Mouse (Mus musculus): ENCODE results near the gene Eif4g1.

Gene Eif4g1

DNA sequence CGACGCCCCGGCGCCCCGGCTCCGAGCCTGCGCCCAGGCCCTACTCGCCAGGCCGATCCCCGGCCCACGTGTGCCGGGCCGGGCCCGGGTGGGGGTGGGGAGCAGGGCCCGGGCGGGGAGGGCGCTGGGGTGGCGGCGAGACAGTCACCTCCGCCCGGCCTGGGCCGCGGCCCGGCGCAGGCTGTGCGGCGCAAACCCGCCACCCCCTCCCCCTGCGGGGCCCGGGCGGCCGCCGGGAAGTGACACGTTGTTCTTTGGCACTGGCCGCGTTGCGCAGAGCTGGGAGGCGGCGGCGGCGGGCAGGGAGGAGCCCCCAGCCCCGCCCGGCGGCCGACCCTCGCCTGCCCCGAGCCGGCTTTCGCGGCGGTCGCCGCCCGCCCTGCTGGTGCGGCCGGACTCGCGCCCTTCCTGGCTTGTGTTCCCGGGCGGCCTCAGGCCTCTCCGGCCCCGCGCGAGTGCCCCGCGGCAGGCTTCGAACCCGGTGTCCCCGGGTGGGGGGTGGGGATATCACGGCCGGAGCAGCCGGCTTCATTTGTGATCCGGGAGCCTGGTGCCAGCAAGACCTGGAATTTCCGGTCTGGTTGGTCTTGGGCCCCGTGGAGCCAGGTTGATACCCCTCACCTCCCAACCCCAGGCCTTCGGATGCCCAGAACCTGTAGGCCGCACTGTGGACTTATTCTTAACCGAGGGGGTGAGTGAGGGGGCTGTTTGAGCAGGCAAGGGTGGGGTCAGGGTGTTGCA is 5.0 kb downstream of the Eif4g1 start:
- peak; percentile 74 for DNase-seq

DNA sequence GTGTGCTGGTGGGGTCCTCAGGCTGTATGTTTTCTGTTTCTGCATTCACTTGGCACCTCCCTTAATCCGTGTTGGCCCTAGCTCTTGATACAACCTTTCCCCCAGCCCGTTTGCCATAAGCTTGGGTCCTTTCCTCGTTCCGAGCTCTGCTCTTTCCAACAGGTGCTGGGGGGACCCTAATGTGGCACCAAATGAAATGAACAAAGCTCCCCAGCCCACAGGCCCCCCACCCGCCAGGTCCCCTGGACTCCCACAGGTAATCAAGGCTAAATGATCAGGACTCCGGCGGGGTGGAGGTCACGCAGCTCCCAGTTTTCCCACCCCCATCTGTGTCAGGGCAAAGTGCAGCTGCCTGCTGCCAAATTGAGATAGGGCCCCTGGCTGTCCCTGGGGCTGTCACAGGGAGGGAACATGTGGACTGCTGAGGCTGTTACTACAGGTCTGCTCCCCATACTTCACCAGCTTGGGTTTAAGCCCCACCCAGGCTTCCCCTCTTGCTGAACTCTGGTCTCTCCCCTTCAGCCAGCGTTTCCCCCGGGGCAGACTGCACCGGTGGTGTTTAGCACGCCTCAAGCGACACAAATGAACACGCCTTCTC is 5.7 kb downstream of the Eif4g1 start:
- no peak for DNase-seq

DNA sequence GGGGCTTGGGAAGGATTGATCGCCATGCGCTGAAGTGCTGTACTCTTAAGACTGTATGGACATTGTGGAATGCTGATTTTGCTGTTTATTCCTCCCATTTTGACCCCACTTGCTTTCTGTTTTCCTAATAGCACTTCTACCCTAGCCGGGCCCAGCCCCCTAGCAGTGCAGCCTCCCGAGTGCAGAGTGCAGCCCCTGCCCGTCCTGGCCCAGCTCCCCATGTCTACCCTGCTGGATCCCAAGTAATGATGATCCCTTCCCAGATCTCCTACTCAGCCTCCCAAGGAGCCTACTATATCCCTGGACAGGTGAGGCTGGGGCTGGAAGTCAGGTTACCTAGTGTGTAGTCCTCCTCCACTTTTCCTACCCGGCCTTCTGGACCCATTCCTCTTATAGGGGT is 7.1 kb downstream of the Eif4g1 start:
- no peak for DNase-seq

DNA sequence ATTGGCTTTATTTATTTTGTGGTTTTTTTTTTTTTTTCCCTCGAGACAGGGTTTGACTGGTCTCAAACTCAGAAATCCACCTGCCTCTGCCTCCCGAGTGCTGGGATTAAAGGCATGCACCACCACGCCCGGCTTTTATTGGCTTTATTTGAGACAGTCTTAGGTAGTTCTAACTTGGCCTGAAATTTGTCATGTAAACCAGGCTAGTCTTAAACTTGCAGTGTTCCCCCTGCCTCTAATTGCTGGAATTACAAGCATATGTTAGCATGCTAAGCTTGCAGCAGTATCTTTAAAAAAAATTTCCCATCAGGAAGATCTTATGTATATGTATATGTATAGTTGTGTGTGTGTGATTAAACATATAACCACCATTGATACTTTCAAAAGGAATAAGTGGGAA is 8.6 kb downstream of the Eif4g1 start:
- no peak for DNase-seq

DNA sequence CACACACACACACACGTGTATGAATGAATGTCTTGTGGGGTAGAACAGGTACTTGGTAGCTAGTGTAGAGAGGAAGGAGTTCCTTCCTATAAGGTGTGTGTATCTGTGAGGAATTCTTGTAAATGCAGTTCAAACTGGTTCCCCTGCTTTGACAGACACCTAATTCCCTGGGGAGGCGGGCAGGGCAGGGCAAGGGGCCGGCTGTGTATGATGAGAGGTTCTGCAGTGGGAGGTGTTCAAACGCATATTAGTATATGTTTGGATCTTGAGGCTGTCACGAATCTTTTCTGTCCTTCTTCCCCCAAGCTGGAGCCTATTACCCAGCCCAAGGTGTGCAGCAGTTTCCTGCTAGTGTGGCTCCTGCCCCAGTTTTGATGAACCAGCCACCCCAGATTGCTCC is 9.3 kb downstream of the Eif4g1 start:
- DNase-seq = no peak

DNA sequence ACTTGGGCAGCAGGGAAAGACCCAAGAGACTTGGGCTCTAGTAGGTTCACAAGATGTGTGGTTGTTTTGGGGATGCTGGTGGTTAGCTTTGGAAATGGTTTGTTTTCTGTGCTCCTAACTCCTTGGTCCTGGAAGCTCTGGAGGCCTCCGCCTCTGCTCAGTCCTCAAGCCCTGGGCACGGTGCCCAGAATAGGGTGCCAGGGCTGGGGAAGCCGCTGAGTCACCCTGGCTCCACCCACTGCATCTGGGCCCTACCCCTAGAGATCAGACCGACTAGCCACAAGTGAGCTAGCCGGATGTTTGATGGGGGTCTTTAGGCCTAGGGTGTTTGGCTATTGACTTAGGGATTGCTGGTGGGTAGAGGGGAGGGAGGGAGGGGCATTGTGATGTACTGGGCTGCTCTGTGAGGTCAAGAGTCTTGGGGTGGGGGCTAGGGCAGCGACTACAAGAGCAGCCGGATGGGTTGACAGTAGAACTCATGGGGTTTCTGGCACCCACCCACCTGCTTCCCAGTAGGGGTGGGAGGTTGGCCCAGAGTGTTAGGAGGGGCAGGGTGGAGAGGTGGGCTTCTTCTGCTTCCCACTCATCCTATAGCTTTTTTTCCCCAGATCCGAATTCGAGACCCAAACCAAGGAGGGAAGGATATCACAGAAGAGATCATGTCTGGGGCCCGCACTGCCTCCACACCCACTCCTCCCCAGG is 10.0 kb downstream of the Eif4g1 start:
- peak; percentile 89 for DNase-seq

DNA sequence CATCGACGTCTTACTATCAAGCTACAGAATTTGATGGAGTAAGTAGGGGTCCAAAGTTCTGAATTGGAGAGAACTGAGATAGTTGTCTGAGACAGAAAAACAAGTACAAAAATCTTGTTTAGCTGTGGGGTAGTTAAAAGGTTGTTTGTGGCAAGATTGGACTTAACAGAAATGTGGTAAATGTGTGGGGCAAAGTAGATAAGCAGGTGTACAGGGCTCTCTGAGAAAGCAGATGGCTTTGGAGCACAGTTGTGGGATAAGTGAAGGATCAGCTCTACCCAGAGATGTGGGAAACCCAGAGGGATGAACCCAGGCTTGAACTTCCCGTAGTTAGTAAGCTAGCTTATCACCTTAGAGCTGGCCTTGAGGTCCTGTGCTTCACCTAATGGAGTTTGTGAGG is 22.7 kb downstream of the Eif4g1 start:
- no peak for DNase-seq

DNA sequence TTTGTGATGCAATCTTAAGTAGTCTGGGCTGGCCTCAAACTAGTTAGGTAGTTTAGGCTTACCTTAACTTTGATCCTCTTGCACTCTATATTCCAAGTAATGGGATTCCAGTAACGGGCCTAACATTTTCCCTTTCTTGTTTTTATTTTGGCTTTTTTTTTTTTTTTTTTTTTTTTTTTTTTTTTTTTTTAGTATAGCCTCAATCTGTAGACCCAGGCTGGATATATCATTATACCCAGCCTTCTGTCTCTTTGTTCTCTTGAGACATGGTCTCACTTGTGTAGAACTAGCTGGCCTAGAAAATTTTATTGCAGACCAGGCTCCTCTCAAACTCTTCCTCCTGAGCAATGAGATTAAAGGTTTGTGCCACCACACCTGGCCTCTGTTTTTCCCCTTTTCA is 23.5 kb downstream of the Eif4g1 start:
- no peak for DNase-seq

DNA sequence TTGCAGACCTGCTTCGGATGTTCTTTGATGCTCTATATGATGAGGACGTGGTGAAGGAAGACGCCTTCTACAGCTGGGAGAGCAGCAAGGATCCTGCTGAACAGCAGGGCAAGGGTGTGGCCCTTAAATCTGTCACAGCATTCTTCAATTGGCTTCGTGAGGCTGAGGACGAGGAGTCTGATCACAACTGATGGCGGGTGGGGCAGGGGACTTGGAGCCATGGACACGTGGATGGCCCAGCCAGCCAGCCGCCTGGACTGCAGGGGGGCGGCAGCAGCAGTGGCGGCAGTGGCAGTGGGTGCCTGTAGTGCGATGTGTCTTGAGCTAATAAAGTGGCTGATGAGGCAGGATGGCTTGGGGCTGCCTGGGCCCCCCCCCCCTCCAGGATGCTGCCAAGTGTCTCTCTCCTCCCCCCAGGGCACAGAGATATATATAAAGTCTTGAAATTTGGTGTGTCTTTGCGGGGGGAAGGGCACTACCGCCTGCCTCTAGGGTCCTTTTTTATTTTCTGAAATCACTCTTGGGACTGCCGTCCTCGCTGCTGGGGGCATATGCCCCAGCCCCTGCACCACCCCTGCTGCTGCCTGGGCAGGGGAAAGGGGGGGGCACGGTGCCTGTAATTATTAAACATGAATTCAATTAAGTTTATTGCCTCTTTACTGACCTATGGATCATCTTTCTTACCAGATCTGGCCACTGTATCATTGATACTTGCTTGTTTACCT is 24.3 kb downstream of the Eif4g1 start:
- no peak for DNase-seq

DNA sequence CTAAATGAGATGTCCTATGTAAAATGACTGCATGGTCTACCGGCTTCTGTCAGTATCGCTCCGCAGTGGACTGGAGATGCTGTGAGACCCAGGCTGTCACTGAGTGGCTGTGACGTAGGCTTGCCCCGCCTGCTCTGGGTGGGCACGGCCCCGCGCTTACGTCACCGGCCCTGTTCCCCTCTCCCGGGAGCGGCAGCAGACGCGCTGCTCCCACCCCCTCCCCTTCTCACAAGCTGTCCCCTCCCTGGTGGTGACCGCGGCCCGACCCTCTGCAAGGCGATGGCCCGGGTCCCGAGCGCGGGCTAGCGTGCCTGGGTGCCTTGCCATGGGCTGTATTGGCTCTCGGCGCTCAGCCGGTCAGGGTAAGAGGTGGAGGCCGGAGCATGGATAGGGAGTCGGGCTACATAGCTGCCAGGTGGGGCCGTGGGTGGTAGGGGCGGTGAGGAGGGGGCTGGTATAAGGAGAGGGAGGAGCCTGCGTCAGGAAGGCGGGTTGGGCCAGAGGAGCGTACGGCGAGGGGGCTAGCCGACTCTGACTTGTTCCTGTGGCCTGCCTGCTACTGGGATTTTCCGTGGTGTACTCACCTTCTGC is 25.1 kb downstream of the Eif4g1 start, which contains the start of gene Fam131a:
Gene Fam131a, plus strand, starts transcription at position 131 of the 591 bp plus-strand sequence.
- peak; percentile 92 for DNase-seq

DNA sequence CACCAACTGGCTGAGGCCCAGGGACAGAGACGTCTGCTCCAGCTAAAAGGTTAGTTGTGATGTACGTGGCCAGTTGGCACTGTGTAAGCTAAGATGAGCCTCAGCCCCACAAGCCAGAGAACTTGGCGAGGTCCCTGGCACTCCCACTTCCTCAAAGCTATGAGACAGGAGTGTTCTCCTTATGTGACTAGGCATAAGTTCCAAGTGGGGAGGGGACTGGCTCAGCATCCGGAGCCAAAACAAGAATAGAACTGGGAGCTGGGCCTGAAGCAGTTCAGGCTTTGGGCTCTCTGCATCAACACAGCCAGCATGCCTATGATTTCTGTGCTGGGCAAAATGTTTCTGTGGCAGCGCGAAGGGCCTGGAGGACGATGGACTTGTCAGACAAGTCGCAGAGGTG is 26.7 kb downstream of the Eif4g1 start:
- peak; percentile 35 for DNase-seq

DNA sequence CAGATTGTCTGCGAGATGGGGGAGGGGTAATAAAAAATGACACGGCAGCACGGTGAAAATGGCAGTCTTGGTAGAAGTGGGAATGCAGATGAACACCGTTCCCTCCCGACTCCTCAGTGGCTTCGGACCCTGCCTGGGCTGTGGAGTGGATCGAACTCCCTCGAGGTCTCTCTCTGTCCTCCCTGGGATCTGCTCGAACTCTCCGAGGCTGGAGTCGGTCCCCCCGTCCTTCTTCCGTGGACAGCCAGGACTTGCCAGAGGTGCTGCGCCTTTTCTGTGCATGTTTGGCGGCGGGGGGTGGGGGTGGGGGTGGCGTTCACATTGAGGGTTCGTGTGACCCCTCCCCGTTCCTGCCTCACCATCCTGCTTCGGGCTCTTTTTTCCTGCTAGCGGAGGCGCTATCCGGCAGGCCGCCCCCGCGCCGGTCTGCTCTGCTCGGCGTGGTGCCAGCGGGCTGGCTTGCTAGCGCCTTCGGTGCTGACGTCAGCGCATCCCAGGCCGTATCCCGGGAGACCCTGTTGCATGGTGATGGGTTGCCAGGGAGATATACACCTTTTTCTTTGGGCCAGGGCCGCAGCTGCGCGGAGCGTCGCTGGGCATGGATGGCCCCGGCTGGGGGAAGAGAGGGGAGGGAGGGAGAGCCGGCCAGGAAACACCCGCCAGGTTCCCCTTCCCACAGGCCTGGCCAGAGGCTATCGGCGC is 27.7 kb downstream of the Eif4g1 start:
- peak; percentile 70 for DNase-seq

DNA sequence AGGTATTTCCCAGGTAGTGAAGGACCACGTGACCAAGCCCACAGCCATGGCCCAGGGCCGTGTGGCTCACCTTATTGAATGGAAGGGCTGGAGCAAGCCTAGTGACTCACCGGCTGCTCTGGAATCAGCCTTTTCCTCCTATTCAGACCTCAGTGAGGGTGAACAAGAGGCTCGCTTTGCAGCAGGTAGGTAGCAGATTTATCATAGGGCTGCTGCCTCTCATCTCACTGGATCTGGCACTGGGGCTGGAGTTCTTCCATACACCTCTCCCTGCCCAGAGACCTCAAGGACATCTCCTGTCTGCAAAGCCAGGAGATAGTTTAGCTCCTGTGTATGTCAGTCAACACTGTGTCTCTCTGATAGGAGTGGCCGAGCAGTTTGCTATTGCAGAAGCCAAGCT is 31.2 kb downstream of the Eif4g1 start:
- no peak for DNase-seq

DNA sequence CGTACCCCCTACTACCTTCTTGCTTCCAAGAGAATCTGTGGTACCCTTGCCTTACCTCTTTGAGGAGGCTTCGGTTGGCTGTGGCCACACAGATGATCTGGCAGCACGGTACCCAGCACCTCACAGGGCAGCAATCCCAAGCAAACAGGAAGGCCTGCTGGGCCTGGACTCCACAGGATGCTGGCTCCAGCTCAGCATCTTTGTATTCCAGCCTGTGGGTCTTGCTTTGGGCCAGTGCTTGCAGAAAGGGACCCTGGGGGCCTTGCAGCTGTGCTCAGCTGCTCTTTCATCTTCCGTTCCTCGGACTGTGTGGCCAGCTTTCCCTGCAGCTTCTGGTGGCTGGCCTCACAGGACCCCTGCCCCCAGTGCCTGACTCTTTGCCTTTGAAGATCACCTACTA is 31.9 kb downstream of the Eif4g1 start:
- DNase-seq = no peak

DNA sequence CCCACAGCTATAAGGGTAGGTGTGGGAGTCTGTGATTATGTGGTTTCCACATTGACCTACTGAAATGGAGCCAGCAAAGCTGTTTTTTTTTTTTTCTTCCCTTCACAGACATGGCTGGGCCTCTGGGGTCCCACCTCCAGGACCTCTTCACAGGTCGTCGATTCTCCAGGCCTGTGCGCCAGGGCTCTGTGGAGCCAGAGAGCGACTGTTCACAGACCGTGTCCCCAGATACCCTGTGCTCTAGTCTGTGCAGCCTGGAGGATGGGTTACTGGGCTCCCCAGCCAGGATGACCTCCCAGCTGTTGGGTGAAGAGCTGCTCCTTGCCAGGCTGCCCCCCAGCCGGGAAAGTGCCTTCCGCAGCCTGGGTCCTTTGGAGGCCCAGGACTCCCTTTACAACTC is 33.2 kb downstream of the Eif4g1 start:
- no peak for DNase-seq

DNA sequence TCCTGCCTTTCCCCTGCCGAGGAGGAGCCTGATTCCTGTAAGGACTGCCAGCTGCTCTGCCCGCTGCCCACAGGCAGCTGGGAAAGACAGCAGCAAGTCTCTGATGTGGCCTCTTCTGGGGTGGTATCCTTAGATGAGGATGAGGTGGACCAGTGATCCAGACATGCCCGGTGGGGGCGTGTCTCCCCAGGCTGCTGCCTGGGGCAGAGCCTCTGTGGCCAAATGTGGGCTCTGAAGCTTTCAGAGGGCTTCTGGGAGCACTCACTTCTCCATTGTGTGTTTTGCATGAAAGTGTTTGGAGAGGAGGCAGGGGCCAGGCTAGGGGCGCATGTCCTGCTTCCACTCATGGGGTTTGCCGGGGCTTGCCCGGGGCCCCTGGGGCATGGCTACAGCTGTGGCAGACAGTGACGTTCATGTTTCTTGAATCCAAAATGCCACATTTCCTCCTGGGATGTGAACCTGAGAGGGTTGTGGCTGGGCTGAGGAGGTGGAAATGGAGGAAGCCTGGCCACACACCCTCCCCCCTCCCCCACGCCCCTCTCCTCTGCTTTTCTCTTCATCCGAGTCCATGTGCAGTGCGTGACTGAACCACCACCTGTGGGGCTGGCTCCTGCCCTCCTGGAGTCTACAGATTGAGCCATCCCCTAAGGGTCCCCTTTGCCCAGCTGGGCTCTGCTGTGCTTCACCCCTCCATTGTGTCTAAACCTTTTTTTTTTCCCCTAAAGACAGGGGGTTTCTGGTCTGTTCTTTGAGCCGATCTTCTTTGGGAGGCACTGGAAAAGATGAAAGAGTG is 33.8 kb downstream of the Eif4g1 start:
- DNase-seq = no peak

DNA sequence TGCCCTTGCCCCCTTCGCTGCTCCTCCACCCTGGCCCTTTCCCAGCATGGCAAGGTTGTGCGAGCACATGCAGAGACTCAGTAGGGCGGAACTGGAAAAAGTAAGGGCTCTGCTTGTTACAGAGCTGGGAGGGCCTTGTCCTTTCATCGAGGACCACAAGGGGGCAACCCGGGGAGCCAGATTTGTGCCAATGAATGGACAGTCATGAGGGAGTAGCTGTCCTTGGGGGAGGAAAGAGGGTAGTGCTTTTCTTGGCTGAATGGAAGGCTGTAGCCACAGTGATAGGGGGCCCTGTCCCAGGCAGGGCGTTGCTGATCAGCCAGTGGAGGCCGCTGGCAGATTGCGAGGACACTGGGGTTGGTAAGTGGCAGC is 34.4 kb downstream of the Eif4g1 start:
- peak; percentile 72 for DNase-seq

DNA sequence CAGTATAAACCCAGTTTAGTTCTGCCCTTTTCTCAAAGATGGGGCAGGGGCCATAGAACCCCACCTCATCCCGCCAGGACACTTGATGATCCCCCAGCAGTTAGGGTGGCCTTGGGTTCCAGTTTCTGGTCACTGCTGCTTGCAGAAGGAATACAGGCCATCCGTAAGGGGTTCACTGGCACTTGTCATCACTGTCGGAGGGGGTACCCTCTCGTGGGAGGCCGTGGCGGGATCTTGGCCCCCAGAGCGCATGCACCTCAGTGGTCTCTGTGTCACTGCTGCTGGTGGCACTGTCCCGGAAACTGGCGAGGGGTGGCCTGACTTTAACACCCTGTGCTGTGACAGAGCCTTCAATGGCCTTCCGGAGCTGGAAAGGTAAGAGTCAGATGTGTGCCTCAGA is 35.0 kb downstream of the Eif4g1 start:
- DNase-seq = no peak

DNA sequence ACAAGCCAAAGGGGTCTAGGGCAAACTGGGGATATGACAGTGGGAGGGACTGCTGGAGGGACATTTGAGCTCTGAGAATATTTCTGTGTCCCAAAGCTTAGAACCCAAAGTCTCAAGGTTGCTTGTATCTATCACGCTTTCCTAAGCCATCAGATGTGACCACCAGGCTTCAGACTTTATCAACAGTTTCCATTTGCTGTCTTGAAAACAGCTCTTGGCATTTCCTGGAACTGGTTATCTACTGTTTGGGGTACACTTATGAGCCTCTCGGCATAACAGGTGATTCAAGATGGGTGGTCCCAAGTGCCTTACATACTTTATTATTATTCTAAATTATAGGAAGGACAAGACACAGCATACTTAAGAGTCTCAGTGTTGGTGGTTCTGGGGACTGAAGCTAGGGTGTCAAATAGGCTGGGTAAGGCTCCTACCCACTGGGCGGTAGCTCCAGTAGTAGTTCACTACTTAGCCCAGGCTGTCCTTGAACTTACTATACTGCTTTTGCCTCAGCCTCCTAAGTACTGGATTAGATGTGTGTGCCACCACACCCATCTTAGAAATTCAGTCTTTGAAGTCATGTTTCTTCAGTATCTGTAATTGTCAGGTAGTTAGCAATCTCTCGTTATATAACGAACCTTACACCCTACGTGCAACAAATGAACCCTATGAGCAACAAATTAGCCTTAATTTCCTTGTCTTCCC is 35.7 kb downstream of the Eif4g1 start:
- DNase-seq = no peak

DNA sequence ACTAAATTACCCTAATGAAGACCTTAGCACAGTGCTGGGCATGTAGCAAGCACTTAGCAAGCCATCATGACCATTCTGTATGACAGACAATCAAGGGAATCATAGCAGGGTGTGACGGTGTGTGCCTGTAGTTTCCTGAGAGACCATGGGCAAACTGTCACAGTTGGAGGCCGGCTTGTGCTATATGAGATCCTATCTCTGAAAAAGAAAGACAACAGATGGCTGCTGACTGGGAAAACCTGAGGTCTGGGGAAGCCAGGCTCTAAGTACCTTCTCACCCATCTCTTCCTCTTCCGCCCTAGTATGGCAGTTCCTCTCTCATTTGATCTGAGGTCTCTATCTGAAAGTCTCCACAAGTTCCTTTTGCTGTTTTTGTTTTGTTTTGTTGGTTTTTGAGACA is 37.7 kb downstream of the Eif4g1 start:
- no peak for DNase-seq
